ENCODE assay signal across 8 mouse cellular contexts in the genomic region with DNA sequence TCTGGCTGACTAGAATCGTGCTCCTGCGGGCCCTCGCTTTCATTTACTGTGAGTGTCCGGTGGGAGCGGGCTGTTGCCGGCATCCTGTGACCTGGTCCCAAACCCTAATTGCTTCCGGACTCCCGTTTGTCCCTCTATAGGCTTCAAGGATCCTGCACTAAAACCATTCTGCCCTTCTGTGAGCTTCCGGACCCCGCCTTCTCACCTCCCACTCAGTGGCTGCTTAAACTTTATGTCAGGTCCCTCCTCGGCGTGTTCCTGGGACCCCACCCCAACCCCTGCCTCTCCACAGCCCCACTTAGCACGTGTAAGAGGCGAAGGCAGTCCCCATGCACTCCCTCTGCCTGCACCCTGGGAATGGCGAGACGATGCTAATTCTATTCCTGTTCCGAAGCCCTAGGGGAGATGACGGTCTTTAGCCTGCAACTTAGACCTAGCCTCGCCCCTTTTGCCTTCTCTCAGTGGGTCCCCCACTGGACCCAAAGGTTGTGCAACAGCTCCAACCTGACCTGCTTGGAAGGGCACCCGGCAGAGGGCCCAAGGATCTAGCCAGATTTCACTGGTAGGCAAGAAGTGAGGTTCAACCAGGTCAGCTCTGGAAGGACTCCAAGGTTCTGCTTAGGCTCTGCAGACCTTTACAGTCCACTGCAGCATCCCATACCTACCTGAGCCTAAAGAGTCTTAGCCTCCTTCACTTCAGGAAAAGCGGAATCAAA. TPM values are rescaled to one million over a fixed set of nuclear protein-coding genes. Genes with fewer than 3 reads are reported as not detected.
DNase-seq lines count a peak whose midpoint lies in the region; ATAC-seq and TF ChIP-seq lines count a peak whose summit lies in the region.

No protein-coding gene starts in this region.

- no peaks in the 10 kb centered on the region for H3K9me3 ChIP-seq in embryonic facial prominence, embryonic 13.5 days
- H3K9me3 ChIP-seq in intestine, postnatal 0 days (ENCODE audit: control insufficient read depth), result no peaks in the 10 kb centered on the region
- no peaks in the 10 kb centered on the region for H3K9me3 ChIP-seq in midbrain, embryonic 14.5 days (ENCODE audit: control insufficient read depth, low read length)

- WGBS in cerebellum, adult 2 months, result 8% methylated on average over 21 of the region's 21 CpGs
- 6% methylated on average over 21 of the region's 21 CpGs for WGBS in embryonic facial prominence, embryonic 13.5 days
- 4% methylated on average over 21 of the region's 21 CpGs for WGBS in intestine, postnatal 0 days
- WGBS in midbrain, embryonic 14.5 days, result 7% methylated on average over 21 of the region's 21 CpGs

- intact Hi-C loops in left cerebral cortex, postnatal 14 days (cut with DNase I), result no loop called here

- peaks cover 1% of the 10 kb centered on the region; the same call in 1 of the 2 replicates for H3K36me3 ChIP-seq in embryonic facial prominence, embryonic 13.5 days
- no peaks in the 10 kb centered on the region; the same call in 1 of the 2 replicates for H3K36me3 ChIP-seq in intestine, postnatal 0 days (ENCODE audit: control insufficient read depth, insufficient read depth)
- H3K36me3 ChIP-seq in midbrain, embryonic 14.5 days (ENCODE audit: control insufficient read depth, insufficient read depth, low read length), result no peaks in the 10 kb centered on the region

- peaks cover 6% of the 10 kb centered on the region; the same call in 1 of the 2 replicates for H3K4me1 ChIP-seq in cerebellum, adult 2 months (ENCODE audit: control insufficient read depth, insufficient read depth, low read length)
- H3K4me1 ChIP-seq in embryonic facial prominence, embryonic 13.5 days, result peaks cover 23% of the 10 kb centered on the region
- peaks cover 5% of the 10 kb centered on the region; the same call in 1 of the 2 replicates for H3K4me1 ChIP-seq in intestine, postnatal 0 days (replicated peaks; ENCODE audit: control insufficient read depth, insufficient read depth, low read length)
- H3K4me1 ChIP-seq in midbrain, embryonic 14.5 days (ENCODE audit: control insufficient read depth, insufficient read depth, low read length), result peaks cover 7% of the 10 kb centered on the region

- TF ChIP-seq CTCF in cerebellum, adult 2 months (IDR thresholded peaks at IDR 0.05; ENCODE audit: borderline replicate concordance, insufficient read depth, low read depth, low read length), result no peak
- TF ChIP-seq CTCF in intestine, postnatal 0 days (IDR thresholded peaks at IDR 0.05; ENCODE audit: low read depth), result no peak

- peak in 1 of 2 experiments; percentile 38 for DNase-seq in cerebellum, adult 2 months
- no peak for DNase-seq in cerebellum, adult 8-10 months
- peak; percentile 31 for DNase-seq in 3T3-L1 (ENCODE audit: low read depth, low spot score)
- DNase-seq in midbrain, embryonic 14.5 days, result no peak
- DNase-seq in left cerebral cortex, postnatal 14 days (ENCODE audit: low spot score in 2 of 2), result no peak
- no peak for DNase-seq in left cerebral cortex, adult 18-20 months (ENCODE audit: low spot score in 2 of 2)

- H3K27me3 ChIP-seq in cerebellum, adult 2 months (ENCODE audit: control insufficient read depth, insufficient read depth, low read length), result no peaks in the 10 kb centered on the region
- H3K27me3 ChIP-seq in embryonic facial prominence, embryonic 13.5 days, result peaks cover 5% of the 10 kb centered on the region; the same call in 1 of the 2 replicates
- no peaks in the 10 kb centered on the region for H3K27me3 ChIP-seq in intestine, postnatal 0 days (replicated peaks; ENCODE audit: control insufficient read depth, insufficient read depth, low read length)
- H3K27me3 ChIP-seq in midbrain, embryonic 14.5 days (ENCODE audit: control insufficient read depth, insufficient read depth, low read length), result no peaks in the 10 kb centered on the region

- H3K9ac ChIP-seq in embryonic facial prominence, embryonic 13.5 days, result peak overlapping the region; percentile 84
- peak overlapping the region; percentile 67 for H3K9ac ChIP-seq in intestine, postnatal 0 days (ENCODE audit: low read depth, low read length)
- peak overlapping the region; percentile 78 for H3K9ac ChIP-seq in midbrain, embryonic 14.5 days (replicated peaks; ENCODE audit: low read length)

- peak overlapping the region; percentile 91 for H3K4me2 ChIP-seq in embryonic facial prominence, embryonic 13.5 days
- peak overlapping the region; percentile 95 for H3K4me2 ChIP-seq in intestine, postnatal 0 days (replicated peaks; ENCODE audit: low read depth)
- H3K4me2 ChIP-seq in midbrain, embryonic 14.5 days (ENCODE audit: low read length), result peak overlapping the region; percentile 88

- no peak overlapping the region for H3K27ac ChIP-seq in cerebellum, adult 2 months (ENCODE audit: insufficient read depth, low read length)
- H3K27ac ChIP-seq in embryonic facial prominence, embryonic 13.5 days, result peak overlapping the region; percentile 68; the same call in 1 of the 2 replicates
- no peak overlapping the region for H3K27ac ChIP-seq in intestine, postnatal 0 days (ENCODE audit: low read depth, low read length)
- H3K27ac ChIP-seq in midbrain, embryonic 14.5 days (replicated peaks; ENCODE audit: low read depth, low read length), result peak overlapping the region; percentile 71

- ATAC-seq in embryonic facial prominence, embryonic 13.5 days (ENCODE audit: insufficient number of reproducible peaks, insufficient read depth, low FRiP score, low TSS enrichment, low read depth), result no peak
- peak; percentile 49 for ATAC-seq in intestine, postnatal 0 days
- peak; percentile 44 for ATAC-seq in midbrain, embryonic 14.5 days (ENCODE audit: low FRiP score, low TSS enrichment)

- peak overlapping the region; percentile 76 for H3K4me3 ChIP-seq in cerebellum, adult 2 months (replicated peaks; ENCODE audit: insufficient read depth, low read depth, low read length)
- peak overlapping the region; percentile 79 for H3K4me3 ChIP-seq in embryonic facial prominence, embryonic 13.5 days
- H3K4me3 ChIP-seq in intestine, postnatal 0 days (ENCODE audit: low read depth, low read length), result peak overlapping the region; percentile 82
- H3K4me3 ChIP-seq in midbrain, embryonic 14.5 days (replicated peaks; ENCODE audit: low read depth, low read length), result peak overlapping the region; percentile 57

- TF ChIP-seq POLR2A in cerebellum, adult 2 months (IDR thresholded peaks at IDR 0.05; ENCODE audit: borderline replicate concordance, insufficient read depth, low read length), result no peak

RNA-seq across cellular contexts. Expression of gene Lmf1, which starts 0.6 kb away (rescaled TPM):
- 18.6 and 19.1 TPM in 2 replicates for polyA plus RNA-seq in cerebellum, adult 2 months (2012; rRNA removed)
- 28.7 and 33.8 TPM in 2 replicates for polyA plus RNA-seq in embryonic facial prominence, embryonic 13.5 days (2015; fragmentation: Nextera tagmentation; extraction: Ambion mirVana)
- 16.1 and 16.5 TPM in 2 replicates for polyA plus RNA-seq in intestine, postnatal 0 days (2015; fragmentation: Nextera tagmentation; extraction: Ambion mirVana)
- polyA plus RNA-seq in midbrain, embryonic 14.5 days (2014; fragmentation: Nextera tagmentation; extraction: Ambion mirVana), result 19.5 and 20.8 TPM in 2 replicates
- total RNA-seq in left cerebral cortex, postnatal 14 days (2021), result 10 to 100 TPM; 22.1 to 23.4 TPM
- total RNA-seq in left cerebral cortex, adult 18-20 months (2021), result 10 to 100 TPM; 19.1 to 20.2 TPM

RNA-seq across cellular contexts. Expression of gene Sox8, which starts 9.0 kb away (rescaled TPM):
- 35.9 and 38.0 TPM in 2 replicates for polyA plus RNA-seq in cerebellum, adult 2 months (2012; rRNA removed)
- polyA plus RNA-seq in embryonic facial prominence, embryonic 13.5 days (2015; fragmentation: Nextera tagmentation; extraction: Ambion mirVana), result 9.1 and 11.1 TPM in 2 replicates
- 1.7 and 2.5 TPM in 2 replicates for polyA plus RNA-seq in intestine, postnatal 0 days (2015; fragmentation: Nextera tagmentation; extraction: Ambion mirVana)
- polyA plus RNA-seq in midbrain, embryonic 14.5 days (2014; fragmentation: Nextera tagmentation; extraction: Ambion mirVana), result 8.0 and 13.5 TPM in 2 replicates
- total RNA-seq in left cerebral cortex, postnatal 14 days (2021), result 10 to 100 TPM; 62.2 to 70.1 TPM
- 10 to 100 TPM; 52.1 to 55.2 TPM for total RNA-seq in left cerebral cortex, adult 18-20 months (2021)

Comparison
In these comparisons a context has a peak if more than half of its experiments do, and no peak if none do; other contexts are left out.
1. H3K27ac ChIP-seq: peak in embryonic facial prominence, embryonic 13.5 days (single experiment) and midbrain, embryonic 14.5 days (single experiment); none in cerebellum, adult 2 months (single experiment) and intestine, postnatal 0 days (single experiment).
2. Peak in every context shown above with its lines, with median percentiles within 50 percentile points of each other: H3K4me3 ChIP-seq, H3K4me2 ChIP-seq and H3K9ac ChIP-seq.